Mouse (Mus musculus): ENCODE results near the gene Adamtsl2. TPM values are rescaled to one million over a fixed set of nuclear protein-coding genes. Genes with fewer than 3 reads are reported as not detected.

Gene Adamtsl2
- total and polyA plus RNA-seq, 3 experiments: 9.2 to 27.0 (median 18.9) TPM

GRCm38 (mm10) chr2:27077655-27078244, 1.4 kb upstream of the Adamtsl2 start:
- peak; percentile 49 to 53 for DNase-seq
- H3K4me3 ChIP-seq: no peak overlapping the region
- WGBS: 45% methylated on average over 10 of the region's 10 CpGs
- no peaks in the 10 kb centered on the region for H3K27me3 ChIP-seq (ENCODE audit: control insufficient read depth, insufficient read depth, low read length)
- H3K36me3 ChIP-seq (ENCODE audit: control insufficient read depth, insufficient read depth, low read length): no peaks in the 10 kb centered on the region
- no peak overlapping the region for H3K9ac ChIP-seq (ENCODE audit: low read depth, low read length)
- peaks cover 28% of the 10 kb centered on the region for H3K4me1 ChIP-seq (ENCODE audit: control insufficient read depth, insufficient read depth, low read length)
- no peak overlapping the region for H3K27ac ChIP-seq
- no peaks in the 10 kb centered on the region for H3K79me2 ChIP-seq (replicated peaks; ENCODE audit: control insufficient read depth, insufficient read depth, low read length)
- TF ChIP-seq EP300 (IDR thresholded peaks at IDR 0.05; ENCODE audit: insufficient read depth, low read depth, low read length): no peak
- TF ChIP-seq CTCF (IDR thresholded peaks at IDR 0.05): peak; percentile 46
- intact Hi-C loops (cut with DNase I): loop anchor here (2.0 kb wide), 1 partner anchor 41 kb away; no protein-coding TSS in a partner anchor

- no peaks in the 10 kb centered on the region for H3K36me3 ChIP-seq (ENCODE audit: control insufficient read depth, insufficient read depth, low read length)
- 22% methylated on average over 2 of the region's 2 CpGs for WGBS
- DNase-seq: peak in 1 of 2 experiments; percentile 22
- no peak overlapping the region for H3K9ac ChIP-seq (ENCODE audit: low read depth, low read length)
- intact Hi-C loops (cut with DNase I): loop anchor here (2.0 kb wide), 1 partner anchor 40 kb away; no protein-coding TSS in a partner anchor
- no peaks in the 10 kb centered on the region for H3K79me2 ChIP-seq (replicated peaks; ENCODE audit: control insufficient read depth, insufficient read depth, low read length)
- H3K27ac ChIP-seq: 0 out of 2 replicates have a peak overlapping the region, but pooled peaks have one; percentile 6
- H3K4me1 ChIP-seq (ENCODE audit: control insufficient read depth, insufficient read depth, low read length): peaks cover 28% of the 10 kb centered on the region
- no peak overlapping the region for H3K4me3 ChIP-seq
- no peaks in the 10 kb centered on the region for H3K27me3 ChIP-seq (ENCODE audit: control insufficient read depth, insufficient read depth, low read length)
- no peak for TF ChIP-seq POLR2A (IDR thresholded peaks at IDR 0.05; ENCODE audit: insufficient read depth, low read depth, low read length)
Observed at GRCm38 (mm10) chr2:27078312-27078711, 867 bp upstream of the Adamtsl2 start.

GRCm38 (mm10) chr2:27079649-27080048, 470 bp downstream of the Adamtsl2 start:
- Histone ChIP-seq H3K9ac (ENCODE audit: low read depth, low read length) (peak overlapping the region; percentile 5; the same call in 1 of the 2 replicates), H3K4me3 (peak overlapping the region; percentile 30), H3K36me3 (ENCODE audit: control insufficient read depth, insufficient read depth, low read length) (no peaks in the 10 kb centered on the region), H3K4me1 (ENCODE audit: control insufficient read depth, insufficient read depth, low read length) (peaks cover 31% of the 10 kb centered on the region), H3K27ac (peak overlapping the region; percentile 41), H3K27me3 (ENCODE audit: control insufficient read depth, insufficient read depth, low read length) (no peaks in the 10 kb centered on the region), H3K79me2 (replicated peaks; ENCODE audit: control insufficient read depth, insufficient read depth, low read length) (no peaks in the 10 kb centered on the region)
- peak; percentile 32 to 41 for DNase-seq
- 67% methylated on average over 2 of the region's 2 CpGs for WGBS
- TF ChIP-seq POLR2A (IDR thresholded peaks at IDR 0.05; ENCODE audit: insufficient read depth, low read depth, low read length) (no peak), EP300 (IDR thresholded peaks at IDR 0.05; ENCODE audit: insufficient read depth, low read depth, low read length) (no peak), CTCF (IDR thresholded peaks at IDR 0.05) (no peak)
- intact Hi-C loops (cut with DNase I): loop anchor here (2.0 kb wide), 1 partner anchor 39 kb away; no protein-coding TSS in a partner anchor

GRCm38 (mm10) chr2:27083761-27084475, 4.7 kb downstream of the Adamtsl2 start:
- no peak overlapping the region for H3K9ac ChIP-seq (ENCODE audit: low read depth, low read length)
- no peak overlapping the region for H3K4me3 ChIP-seq
- H3K79me2 ChIP-seq (replicated peaks; ENCODE audit: control insufficient read depth, insufficient read depth, low read length): no peaks in the 10 kb centered on the region
- H3K27me3 ChIP-seq (ENCODE audit: control insufficient read depth, insufficient read depth, low read length): no peaks in the 10 kb centered on the region
- H3K4me1 ChIP-seq (ENCODE audit: control insufficient read depth, insufficient read depth, low read length): peaks cover 32% of the 10 kb centered on the region
- TF ChIP-seq EP300 (IDR thresholded peaks at IDR 0.05; ENCODE audit: insufficient read depth, low read depth, low read length) (no peak), POLR2A (IDR thresholded peaks at IDR 0.05; ENCODE audit: insufficient read depth, low read depth, low read length) (no peak)
- intact Hi-C loops (cut with DNase I): no loop called here
- 44% methylated on average over 12 of the region's 12 CpGs for WGBS
- DNase-seq: peak; percentile 35 to 47
- no peaks in the 10 kb centered on the region for H3K36me3 ChIP-seq (ENCODE audit: control insufficient read depth, insufficient read depth, low read length)
- no peak overlapping the region for H3K27ac ChIP-seq

GRCm38 (mm10) chr2:27084963-27085362, 5.8 kb downstream of the Adamtsl2 start:
- intact Hi-C loops (cut with DNase I): no loop called here

GRCm38 (mm10) chr2:27085801-27086200, 6.6 kb downstream of the Adamtsl2 start:
- TF ChIP-seq EP300 (IDR thresholded peaks at IDR 0.05; ENCODE audit: insufficient read depth, low read depth, low read length) (no peak), CTCF (IDR thresholded peaks at IDR 0.05) (no peak), POLR2A (IDR thresholded peaks at IDR 0.05; ENCODE audit: insufficient read depth, low read depth, low read length) (no peak)
- H3K9ac ChIP-seq (ENCODE audit: low read depth, low read length): no peak overlapping the region
- H3K27me3 ChIP-seq (ENCODE audit: control insufficient read depth, insufficient read depth, low read length): no peaks in the 10 kb centered on the region
- intact Hi-C loops (cut with DNase I): no loop called here
- DNase-seq: no peak
- no peaks in the 10 kb centered on the region for H3K36me3 ChIP-seq (ENCODE audit: control insufficient read depth, insufficient read depth, low read length)
- H3K27ac ChIP-seq: no peak overlapping the region
- WGBS: 61% methylated on average over 2 of the region's 2 CpGs
- H3K79me2 ChIP-seq (replicated peaks; ENCODE audit: control insufficient read depth, insufficient read depth, low read length): no peaks in the 10 kb centered on the region
- H3K4me1 ChIP-seq (ENCODE audit: control insufficient read depth, insufficient read depth, low read length): peaks cover 26% of the 10 kb centered on the region
- no peak overlapping the region for H3K4me3 ChIP-seq

More at GRCm38 (mm10) chr2:27084963-27085362, 5.8 kb downstream of the Adamtsl2 start:
- no peak for DNase-seq
- no peaks in the 10 kb centered on the region for H3K36me3 ChIP-seq (ENCODE audit: control insufficient read depth, insufficient read depth, low read length)
- H3K27me3 ChIP-seq (ENCODE audit: control insufficient read depth, insufficient read depth, low read length): no peaks in the 10 kb centered on the region
- no peak overlapping the region for H3K4me3 ChIP-seq
- H3K9ac ChIP-seq (ENCODE audit: low read depth, low read length): no peak overlapping the region
- 53% methylated on average over 8 of the region's 8 CpGs for WGBS
- no peak overlapping the region for H3K27ac ChIP-seq
- H3K4me1 ChIP-seq (ENCODE audit: control insufficient read depth, insufficient read depth, low read length): peaks cover 27% of the 10 kb centered on the region
- H3K79me2 ChIP-seq (replicated peaks; ENCODE audit: control insufficient read depth, insufficient read depth, low read length): no peaks in the 10 kb centered on the region
- TF ChIP-seq POLR2A (IDR thresholded peaks at IDR 0.05; ENCODE audit: insufficient read depth, low read depth, low read length) (no peak), CTCF (IDR thresholded peaks at IDR 0.05) (no peak), EP300 (IDR thresholded peaks at IDR 0.05; ENCODE audit: insufficient read depth, low read depth, low read length) (no peak)
